Mouse (Mus musculus) kidney, adult 9 months (tissue): ENCODE data around the gene Crip2.

Experiments
- DNase-seq: peaks from one replicate; pipeline ENCODE4 v3.0.0; 2022

Gene Crip2

DNA sequence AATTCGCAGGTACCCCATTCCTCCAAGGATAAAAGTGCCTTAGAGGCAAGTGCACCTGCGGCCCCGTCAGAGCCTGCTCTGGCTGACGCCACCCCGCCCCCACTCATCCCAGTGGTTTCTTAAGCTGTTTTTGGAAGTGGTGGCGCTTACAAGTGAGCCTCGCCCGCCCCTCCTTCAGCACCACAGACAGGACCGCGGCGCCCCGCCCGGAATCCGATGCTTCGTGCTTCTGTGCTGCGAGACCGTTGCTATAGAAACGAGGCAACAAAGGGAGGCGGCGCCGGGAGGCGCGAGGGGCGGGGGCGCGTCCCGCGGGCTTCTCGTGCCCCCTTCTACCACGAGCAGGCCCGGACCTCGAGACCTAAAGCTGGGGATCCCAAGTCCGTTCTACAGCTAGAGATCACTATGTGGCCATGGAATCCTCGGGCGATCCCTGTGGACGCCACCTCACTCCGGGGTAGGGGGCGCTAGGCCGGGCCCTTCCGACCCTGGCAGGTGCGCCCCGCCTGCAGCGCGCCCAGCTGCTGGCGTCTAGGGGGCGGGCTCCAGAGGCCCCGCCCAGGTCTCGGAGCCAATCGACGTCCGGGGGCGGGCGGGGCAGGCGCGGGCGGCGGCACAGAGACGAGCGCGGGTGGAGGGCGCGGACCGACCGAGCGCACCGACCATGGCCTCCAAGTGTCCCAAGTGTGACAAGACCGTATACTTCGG is at the start of gene Crip2:
TSS of gene Crip2 (plus strand) at position 329 of the 708 bp plus-strand sequence.
- peak; percentile 85 for DNase-seq

DNA sequence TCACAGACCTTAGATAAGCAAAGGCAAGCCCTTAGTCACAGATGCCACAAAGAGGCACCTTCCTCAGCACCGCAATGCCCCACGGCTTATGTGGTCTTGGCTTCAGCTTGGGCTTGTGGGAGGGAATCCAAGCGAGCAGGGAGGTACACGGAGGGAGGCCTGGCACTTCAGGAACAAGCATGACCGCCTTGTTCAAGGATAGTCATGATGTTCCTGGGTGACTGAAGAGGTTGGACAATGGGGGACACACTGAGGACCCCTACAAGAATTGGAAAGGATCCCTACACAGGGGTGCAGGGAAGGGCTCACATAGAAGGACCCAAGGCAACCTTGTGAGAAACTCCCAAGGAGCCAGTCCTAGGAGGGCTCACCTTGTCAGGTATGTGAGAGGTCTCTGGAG is 43.0 kb upstream of the Crip2 start:
- no peak for DNase-seq

DNA sequence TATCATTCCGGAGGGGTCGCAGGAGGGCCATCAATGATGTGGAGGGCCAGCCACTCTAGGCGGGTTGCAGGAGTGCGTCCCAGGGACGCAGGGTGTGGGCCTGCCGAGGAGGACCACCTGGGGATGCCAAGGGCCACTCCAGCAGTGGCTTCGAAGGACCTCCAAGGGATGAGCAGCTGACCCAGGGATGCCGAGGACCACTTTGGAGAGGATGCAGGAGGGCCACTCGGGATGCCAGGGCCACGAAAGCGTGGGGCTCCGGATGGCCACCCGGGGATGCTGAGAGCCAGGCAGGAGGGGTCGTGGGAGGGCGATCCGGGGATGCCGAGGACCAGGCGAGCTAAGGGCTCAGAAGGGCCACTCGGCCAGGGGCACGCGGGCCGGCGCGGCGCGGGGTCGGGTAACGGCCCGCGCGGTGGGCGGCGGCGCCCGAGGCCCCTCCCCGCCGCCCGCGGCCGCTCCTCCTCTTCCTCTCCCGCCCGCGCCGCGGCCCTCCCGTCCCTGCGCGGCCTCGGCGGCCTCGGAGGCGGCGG is 42.2 kb upstream of the Crip2 start, which contains the start of gene Mta1:
TSS of gene Mta1 (plus strand) at position 530 of the 533 bp plus-strand sequence.
- peak; percentile 26 for DNase-seq

DNA sequence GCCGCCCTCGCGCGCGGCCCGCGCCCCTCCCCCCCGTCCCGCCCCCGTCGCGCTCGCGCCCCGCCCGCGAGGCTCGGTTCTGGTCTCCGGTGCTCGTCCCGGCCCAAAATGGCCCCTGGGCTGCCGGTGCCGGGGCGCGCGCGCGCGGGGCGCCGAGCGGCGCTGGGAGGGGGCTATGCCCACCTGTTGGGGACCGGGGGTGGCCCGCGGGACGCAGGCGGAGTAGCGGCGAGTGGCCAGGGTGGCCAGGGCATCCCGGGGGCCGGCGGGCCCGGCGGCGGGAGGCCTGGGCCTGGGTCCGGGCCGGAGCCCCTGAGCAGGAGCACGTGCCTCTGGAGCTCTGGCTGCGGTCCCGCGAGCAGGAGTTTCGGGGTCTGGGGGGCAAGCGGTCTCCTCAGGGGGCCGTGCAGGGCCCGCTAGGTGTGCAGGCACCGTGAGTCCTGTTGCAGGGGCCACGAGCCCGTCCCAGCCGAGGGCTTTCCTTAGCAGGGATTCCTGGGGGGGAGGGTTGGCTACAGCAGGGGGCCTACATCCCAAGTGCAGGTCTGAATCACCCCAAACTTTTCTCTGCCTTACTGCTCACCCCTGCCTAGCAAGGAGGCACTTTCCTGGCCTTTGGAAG is 41.4 kb upstream of the Crip2 start:
- no peak for DNase-seq

DNA sequence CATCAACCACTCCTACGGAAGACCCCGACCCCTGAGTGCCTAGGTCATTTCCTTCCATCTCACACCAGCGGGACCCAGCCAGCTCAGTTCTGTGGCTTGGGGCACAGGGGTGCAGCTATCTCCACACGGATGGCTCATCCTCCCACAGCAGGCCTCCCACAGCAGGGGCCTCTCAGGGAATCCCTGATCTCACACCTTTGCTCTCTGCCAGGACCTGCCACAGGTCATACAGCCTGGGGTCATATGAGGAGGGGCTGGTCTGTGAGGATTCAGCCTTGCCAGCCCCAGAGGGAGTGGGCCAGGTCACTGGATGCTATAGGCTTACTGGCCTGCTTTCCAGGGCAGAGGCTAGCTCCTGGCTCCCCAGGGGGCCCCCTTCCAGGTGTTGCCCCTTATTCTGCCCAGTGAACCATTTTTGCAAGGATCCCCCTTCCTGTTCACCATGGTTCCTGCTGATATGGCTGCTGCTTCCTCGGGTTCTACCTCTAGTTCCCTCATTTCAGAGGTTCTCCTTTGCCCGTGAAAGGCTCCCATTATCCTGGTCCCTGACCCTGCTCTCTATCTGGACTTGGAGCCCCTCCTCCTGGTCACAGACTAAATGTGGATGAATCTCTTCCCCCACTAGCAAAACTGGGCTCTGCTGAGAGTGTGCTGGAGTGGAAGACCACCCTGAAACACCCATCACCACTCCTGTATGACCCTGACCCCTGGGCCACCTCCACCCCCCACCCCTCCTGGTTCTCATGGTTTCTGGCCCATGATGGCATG is 40.4 kb upstream of the Crip2 start:
- no peak for DNase-seq

DNA sequence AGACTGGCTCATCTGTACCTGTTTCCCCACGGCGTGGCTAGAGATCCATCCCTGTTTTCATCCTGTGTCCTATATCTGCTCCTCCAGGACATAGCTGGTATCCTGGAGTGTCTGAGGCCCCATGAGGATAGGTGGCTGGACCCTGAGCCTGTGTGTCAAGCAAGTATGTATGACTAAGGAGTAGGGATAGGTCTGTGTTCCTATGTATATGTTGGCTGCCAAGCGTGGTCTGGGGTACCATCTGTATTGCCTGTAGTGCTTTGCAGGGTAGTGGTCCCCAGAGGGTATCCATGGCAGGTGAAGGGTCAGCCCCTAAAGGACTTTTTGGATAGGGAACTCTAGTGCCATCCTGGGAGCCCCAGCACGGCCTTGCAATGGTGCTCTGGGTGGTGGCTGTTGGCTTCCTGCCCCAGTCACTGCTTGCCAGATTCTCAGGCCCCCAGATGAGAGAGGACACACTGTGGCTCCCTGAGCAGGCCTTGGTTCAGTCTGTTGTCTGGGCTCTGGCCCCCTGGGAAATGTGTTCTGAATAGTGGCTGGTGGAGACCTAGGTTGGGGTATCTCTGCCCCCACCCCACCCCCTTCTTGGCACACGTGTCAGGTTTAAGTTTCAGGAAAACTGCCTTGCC is 39.5 kb upstream of the Crip2 start:
- no peak for DNase-seq

DNA sequence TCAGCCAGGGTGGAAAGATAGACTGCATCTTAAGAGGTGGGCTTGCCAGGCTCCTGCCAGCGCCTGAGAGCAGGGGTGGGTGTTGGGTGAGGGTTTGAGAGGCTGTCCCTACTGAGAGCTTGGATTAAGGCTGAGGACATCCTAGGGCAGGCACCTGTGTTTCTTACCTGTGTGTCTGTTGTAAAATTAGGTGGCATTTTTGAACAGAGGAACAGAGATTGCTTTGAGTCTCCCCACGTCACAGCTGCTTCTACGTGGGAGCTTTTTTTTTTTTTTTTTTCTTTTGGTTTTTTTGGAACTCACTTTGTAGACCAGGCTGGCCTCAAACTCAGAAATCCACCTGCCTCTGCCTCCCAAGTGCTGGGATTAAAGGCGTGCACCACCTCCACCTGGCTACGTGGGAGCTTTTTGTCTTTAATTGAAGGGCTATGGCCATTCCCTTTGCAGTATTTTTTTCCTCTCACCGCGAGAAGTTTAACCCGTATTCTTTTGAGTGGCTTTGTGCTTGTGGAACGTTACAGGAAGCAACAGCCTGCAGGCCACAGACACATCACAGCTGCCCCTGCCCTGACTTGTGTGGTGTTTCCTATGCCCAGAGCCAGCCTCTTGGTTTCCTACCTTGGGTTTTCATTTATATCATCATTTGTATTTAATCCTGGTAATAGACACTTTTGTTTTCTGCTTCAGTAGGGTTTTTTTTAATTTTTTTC is 38.6 kb upstream of the Crip2 start:
- no peak for DNase-seq

DNA sequence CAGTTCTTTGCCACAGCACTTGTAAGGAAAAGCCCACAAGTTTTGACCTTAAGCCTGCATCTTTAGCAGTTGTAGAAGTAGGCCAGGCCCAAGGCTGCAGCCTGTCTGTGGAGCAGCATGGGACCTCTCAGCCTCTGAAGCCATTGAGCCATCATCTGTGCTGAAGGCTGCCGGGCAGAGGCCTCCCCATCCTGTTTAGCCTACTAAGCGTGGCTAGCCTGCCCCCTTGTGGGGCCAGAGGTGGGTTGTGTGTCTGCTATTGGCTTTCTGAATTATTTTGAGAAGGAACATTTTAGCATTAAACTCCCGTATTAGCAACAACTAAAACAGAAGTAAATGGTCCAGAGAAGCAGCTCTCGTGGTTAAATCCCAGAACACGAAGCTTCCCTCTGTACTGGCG is 37.6 kb upstream of the Crip2 start:
- peak; percentile 56 for DNase-seq

DNA sequence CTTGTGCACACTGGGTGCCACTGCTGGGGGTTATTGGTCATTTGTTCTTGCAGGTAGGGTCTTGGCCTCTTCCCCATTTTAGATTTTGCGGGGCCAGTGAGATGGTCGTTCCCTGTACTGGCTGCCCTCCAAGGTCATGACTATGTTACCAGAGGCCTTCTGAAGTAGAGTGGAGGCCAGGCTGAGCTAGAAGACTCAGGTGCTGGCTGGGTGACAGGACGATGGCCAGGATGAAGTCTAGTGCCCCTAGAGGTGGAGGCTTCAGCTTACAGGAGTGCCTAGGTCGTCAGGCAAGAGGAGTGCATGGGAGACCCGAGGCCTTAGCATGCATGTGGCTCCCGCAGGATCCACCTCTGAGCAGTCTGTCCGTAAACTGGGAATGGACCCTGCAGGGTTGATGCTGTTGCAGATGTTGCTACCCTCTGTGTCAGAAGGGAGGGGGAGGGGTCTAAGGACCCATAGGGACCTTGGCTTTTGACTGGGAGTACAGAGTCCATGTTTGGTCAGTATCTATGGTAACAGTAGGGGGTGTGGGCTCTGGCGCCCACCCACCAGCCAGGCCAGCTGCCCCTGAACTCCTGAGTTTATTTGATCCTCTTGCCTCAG is 36.1 kb upstream of the Crip2 start:
- peak; percentile 45 for DNase-seq

DNA sequence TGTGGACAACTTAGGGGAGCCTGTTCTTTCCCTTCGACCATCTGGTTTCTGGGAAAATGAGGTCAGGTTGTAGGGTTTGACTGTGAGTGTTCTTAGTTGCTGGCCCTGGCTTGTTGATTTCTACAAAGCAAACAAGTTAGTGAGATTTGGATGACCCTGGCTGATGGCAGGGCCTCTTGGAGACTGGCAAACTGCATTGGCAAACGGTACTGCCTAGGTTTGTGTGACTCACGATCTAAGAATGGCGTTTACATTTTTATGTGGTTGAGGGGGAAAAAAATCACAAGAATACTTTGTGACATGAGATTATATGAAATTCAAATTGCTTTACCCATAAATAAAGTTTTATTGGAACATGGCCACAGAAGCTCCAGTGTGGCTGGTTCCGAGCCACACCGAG is 33.6 kb upstream of the Crip2 start:
- DNase-seq: no peak

DNA sequence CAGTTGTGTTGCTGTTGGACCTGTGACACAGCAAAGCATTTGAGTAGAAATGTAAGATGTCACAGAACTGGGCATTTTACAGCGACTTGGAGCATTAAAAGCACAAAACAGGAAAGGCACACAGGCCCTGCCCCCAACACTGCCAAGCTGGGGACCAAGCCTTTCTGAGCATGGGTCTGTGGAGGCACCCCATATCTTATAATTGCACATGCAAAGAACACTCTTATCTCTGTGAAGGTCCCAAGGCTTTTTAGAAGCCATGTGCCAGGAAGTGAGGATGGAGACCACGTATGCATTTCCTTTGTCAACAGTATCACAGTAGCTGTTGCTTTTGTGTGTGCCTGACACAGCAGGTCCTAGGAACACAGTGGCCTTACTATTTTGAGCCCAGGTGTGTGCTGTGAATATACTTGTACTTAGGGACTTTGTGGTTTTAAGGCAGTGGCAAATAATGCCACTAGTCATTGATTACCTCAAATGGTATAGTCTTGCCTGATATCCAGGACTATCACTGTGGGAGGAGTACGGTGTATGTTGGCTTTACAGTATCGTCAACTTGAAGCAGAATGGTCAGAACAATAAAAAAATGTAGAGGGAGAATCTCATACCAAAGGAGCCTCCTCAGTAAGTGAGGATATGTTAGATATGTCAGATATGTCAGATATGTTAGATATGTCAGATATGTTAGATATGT is 32.5 kb upstream of the Crip2 start:
- no peak for DNase-seq

DNA sequence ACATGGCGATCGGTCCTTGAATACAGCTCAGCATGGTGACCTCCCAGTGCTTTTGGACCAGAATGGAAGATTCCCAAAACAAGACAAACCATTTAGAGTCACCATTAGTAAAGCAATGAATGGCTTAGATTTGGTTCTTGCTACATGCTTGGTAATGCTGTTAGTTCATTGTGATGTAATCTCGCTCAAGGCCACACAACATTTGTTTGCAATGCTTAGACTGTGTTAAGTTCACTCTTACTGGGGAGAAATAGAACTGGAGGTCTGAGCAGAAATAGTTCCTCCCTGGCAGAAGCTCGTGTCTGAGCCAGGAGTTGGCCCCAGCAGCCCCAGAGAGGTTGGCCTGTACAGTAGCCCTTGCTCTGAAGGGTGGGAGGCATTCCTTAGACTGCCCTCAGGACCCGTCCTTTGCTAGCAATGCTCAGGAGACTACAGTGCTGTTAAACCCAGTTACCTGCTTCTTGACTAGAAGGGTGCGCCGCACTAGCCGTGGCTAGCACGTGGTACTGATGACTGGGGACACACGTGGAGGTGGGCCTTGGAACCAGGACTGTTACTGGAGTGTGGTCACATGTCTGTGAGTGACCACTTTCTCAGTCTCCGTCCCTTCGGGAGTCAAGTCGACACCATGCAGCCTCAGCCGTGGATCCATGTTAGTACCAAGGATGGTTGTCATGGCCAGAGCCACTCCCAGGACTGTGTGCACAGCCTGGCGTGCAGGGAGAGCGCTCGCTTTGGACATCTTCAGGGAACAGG is 31.3 kb upstream of the Crip2 start:
- no peak for DNase-seq

DNA sequence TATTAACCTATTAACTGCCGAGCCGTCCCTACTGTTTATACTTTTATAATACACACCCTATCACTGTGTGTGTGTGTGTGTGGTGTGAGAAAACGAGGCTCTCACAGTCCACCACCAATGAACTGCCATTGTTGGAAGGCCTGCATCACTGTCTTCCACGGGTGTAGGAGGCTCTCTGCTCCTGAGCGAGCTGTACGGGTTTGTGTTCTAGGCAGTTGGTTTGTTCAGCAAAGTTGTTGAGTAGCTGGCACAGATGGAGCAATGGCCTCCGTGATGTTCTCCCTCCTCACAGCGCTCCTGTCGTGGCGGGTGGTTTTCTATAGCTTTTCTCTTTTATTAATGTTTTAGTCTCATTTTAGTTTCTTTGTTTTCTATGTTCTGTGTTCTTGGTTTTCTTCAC is 30.2 kb upstream of the Crip2 start:
- DNase-seq: no peak

DNA sequence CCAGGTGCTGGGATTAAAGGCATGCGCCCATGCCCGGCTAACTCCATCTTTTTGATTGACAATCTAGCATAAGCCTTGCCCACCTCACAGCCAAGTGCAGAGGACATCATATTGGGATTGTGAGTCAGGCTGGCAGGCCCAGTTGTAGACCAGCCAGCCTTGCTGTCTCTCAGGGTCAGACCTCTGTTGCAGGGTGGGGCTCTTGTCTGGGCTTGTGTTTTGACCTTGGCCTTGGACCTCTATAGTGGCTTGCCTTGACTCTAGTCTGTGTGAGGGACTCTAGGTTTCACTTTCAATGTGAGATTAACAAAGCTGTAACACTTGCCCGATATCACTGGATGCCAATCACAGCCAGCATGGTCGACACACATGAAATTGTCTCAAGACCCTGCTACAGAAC is 25.9 kb upstream of the Crip2 start:
- DNase-seq: no peak

DNA sequence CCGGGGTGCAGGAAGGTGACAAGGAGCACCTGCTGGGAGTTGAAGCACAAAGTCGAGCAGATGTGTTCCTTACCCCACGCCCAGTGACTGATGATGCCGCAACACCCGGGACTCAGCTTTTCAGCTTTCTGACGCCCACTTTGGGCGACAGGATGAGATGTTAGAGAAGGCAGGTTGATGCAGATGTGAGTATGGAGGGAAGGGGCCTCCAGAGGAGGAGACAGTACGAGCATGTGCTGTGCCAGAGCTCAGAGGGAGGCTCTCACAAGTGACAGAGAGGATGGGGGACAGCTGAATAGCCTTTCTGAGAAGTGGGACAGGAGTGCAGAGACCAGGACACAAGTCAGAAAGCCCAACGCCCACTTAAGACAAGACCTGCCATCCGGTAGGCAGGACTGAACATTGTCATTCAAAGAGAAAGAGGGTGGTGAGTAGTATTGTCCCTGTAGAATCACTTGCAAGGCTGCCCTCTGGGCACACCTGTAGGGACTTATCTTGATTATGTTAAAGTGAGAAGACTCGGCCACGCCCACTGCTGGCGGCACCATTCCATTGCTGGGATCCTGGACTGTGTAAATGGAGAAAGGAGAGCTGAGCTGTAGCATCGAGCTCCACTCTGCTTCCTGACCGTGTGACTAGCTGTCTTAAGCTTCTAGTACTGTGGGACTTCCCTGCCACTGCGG is 25.0 kb upstream of the Crip2 start:
- DNase-seq: no peak

DNA sequence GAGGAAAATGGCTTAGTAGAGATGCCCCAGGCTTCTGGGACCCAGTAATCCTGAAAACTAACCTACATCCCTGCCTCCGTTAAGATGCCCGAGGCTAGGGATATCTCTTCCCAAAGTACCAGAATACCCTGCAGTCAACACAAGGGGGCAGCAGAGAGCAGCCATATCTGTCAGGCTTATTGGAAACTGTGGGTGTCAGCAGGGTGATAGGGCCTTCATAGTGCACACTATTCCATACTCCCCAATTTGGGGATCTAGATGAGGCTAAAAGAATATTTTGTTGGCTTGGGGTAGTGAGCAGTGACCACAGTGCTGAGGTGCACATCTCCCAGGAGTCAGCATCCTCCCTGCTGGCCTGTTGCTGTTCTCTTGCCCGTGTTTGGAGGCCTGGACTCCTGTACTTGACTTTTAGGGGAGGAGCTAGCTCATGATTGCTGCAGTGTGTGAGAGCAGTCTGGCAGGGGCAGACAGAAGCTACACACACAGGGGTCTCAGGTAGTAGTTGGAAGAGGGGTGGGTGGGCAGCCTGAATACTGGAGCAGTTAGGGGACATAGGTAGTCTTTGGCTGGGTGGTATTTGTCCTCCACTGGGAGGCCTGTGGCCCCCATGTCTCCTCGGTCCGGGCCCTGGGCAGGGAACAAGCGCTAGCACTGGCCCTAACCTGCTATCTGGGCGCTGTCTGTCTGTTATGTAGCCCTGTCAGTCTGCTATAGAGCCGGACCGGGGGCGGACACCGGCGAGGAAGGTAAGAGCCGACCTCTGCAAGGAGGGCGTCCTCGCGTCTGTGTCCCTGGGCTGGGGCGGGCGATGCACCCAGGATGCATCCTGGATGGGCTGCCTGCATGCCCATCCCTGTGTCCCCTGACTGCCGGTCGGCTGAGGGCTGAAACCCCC is 20.3 kb upstream of the Crip2 start:
- DNase-seq: peak; percentile 77

DNA sequence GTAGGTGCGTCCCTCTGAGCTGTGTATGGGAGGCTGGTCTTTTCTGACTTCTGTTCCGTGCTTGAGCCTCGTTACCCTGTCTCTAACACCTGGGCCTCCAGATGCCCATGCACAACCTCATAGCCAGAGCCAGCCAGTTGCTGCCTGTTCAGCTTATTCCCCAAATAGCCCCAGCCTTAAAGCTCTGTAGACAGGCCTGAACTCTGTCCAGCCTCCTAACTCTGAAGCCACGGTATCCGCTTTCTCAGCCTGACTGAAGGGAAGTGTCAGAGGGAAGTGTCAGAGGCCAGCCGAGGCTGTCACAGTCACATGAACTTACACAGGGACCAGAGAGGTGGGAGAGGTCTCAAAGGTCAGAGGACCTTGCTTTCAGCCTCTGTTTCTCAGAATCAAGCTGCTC is 15.3 kb upstream of the Crip2 start:
- DNase-seq: no peak

DNA sequence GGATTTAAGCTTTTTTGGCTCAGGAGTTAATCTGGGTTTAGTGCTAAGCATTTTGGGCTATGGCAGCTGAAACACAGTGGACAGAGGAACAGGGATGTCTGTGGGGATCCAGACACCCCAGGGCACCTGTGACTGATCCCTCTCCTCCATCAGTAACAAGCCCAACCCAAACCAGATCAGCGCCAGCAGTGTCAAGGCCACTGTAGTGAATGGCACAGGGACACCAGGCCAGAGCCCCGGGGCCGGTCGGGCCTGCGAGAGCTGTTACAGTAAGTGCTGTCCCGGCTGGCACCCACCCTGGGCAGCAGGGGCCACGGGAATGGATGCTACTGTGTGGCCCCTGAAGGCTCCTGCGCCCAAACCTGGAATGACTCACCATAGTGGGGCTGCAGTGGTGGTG is 9.3 kb upstream of the Crip2 start:
- DNase-seq: no peak

DNA sequence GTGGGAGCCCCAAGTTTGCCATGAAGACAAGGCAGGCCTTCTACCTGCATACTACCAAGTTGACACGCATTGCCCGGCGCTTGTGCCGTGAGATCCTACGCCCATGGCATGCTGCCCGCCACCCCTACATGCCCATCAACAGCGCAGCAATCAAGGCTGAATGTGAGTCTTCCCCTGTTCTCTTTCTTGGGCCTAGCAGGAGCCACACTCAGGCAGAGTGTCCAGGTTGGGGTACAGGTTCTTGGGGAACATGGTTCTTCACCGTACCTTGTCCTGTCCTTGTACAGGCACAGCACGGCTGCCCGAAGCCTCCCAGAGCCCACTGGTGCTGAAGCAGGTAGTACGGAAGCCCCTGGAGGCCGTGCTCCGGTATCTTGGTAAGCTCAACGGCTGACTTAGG is 8.4 kb upstream of the Crip2 start:
- DNase-seq: no peak
